ENCODE assay signal across 19 mouse cellular contexts in genomic region chr2:103017391-103017824, GRCm38 (mm10). TPM values are rescaled to one million over a fixed set of nuclear protein-coding genes. Genes with fewer than 3 reads are reported as not detected.
DNase-seq lines count a peak whose midpoint lies in the region; ATAC-seq and TF ChIP-seq lines count a peak whose summit lies in the region.
"Had no signal": no experiment of that assay in that cellular context is flagged by ENCODE, and none has a peak within 500 bp of the region (broad histone marks: within the 10 kb centered on the region; RNA-seq: fewer than 3 reads in every experiment).

No protein-coding gene starts in this region.

- 45% methylated on average over 2 of the region's 2 CpGs for WGBS in kidney, postnatal 0 days
- WGBS in liver, embryonic 12.5 days (ENCODE audit: insufficient replicate concordance) = 22% methylated on average over 2 of the region's 2 CpGs
- WGBS in forebrain, embryonic 11.5 days = 79% methylated on average over 2 of the region's 2 CpGs

- H3K9ac ChIP-seq in kidney, postnatal 0 days (ENCODE audit: low read depth, low read length) = no peak overlapping the region
- no peak overlapping the region for H3K9ac ChIP-seq in liver, embryonic 12.5 days
- H3K9ac ChIP-seq in forebrain, embryonic 11.5 days (ENCODE audit: low read length) = no peak overlapping the region
- H3K9ac ChIP-seq: embryonic facial prominence, embryonic 15.5 days; forebrain, embryonic 15.5 days; kidney, embryonic 15.5 days; limb, embryonic 13.5 days had no signal

- no peak overlapping the region for H3K4me3 ChIP-seq in kidney, postnatal 0 days (replicated peaks; ENCODE audit: low read depth, low read length)
- H3K4me3 ChIP-seq in liver, embryonic 12.5 days = no peak overlapping the region
- no peak overlapping the region for H3K4me3 ChIP-seq in forebrain, embryonic 11.5 days (ENCODE audit: low read depth, low read length)
- H3K4me3 ChIP-seq: embryonic facial prominence, embryonic 15.5 days; forebrain, embryonic 15.5 days; kidney, embryonic 15.5 days; layer of hippocampus, adult 2 months; limb, embryonic 13.5 days had no signal

- intact Hi-C loops in gastrocnemius, postnatal 14 days (cut with DNase I; ENCODE audit: low total_unique reads) = loop anchor here (5.0 kb wide), 2 partner anchors 210 to 275 kb away; no protein-coding TSS in a partner anchor

- no peak overlapping the region for H3K4me2 ChIP-seq in kidney, postnatal 0 days (ENCODE audit: low read length)
- H3K4me2 ChIP-seq in liver, embryonic 12.5 days = peak overlapping the region; percentile 37
- H3K4me2 ChIP-seq in forebrain, embryonic 11.5 days (ENCODE audit: low read depth, low read length, severe bottlenecking) = no peak overlapping the region
- H3K4me2 ChIP-seq: embryonic facial prominence, embryonic 15.5 days; forebrain, embryonic 15.5 days; heart, embryonic 11.5 days; kidney, embryonic 15.5 days; limb, embryonic 13.5 days had no signal

- no peak for TF ChIP-seq CTCF in kidney, postnatal 0 days (IDR thresholded peaks at IDR 0.05; ENCODE audit: low read depth)

- peak; percentile 38 for DNase-seq in kidney, postnatal 0 days (ENCODE audit: low spot score)
- DNase-seq in kidney, postnatal 25 days = no peak
- DNase-seq in c-Kit-positive CD71-positive TER-119-negative erythroid progenitor cells, embryonic 14.5 days (ENCODE audit: low read depth) = peak; percentile 46
- no peak for DNase-seq in adipocyte (ENCODE audit: low spot score)
- no peak for DNase-seq in forebrain, embryonic 11.5 days (ENCODE audit: low spot score)
- no peak for DNase-seq in gastrocnemius, postnatal 14 days
- DNase-seq: cerebellum, adult 11-12 months; heart, postnatal 36 days; lung, postnatal 14 days; midbrain, embryonic 14.5 days; thymus, postnatal 25 days had no signal

- H3K27me3 ChIP-seq in kidney, postnatal 0 days (ENCODE audit: insufficient read depth, low read length) = no peaks in the 10 kb centered on the region
- H3K27me3 ChIP-seq in liver, embryonic 12.5 days (replicated peaks) = no peaks in the 10 kb centered on the region
- H3K27me3 ChIP-seq in forebrain, embryonic 11.5 days (ENCODE audit: control insufficient read depth, insufficient read depth, low read length) = no peaks in the 10 kb centered on the region
- H3K27me3 ChIP-seq: embryonic facial prominence, embryonic 15.5 days; forebrain, embryonic 15.5 days; kidney, embryonic 15.5 days; limb, embryonic 13.5 days had no signal

- ATAC-seq in kidney, postnatal 0 days (replicated peaks; ENCODE audit: low FRiP score, low read depth) = no peak
- peak; percentile 91 for ATAC-seq in liver, embryonic 12.5 days
- no peak for ATAC-seq in forebrain, embryonic 11.5 days (replicated peaks; ENCODE audit: low FRiP score)
- ATAC-seq: forebrain, embryonic 15.5 days; hindbrain, postnatal 0 days had no signal

- H3K27ac ChIP-seq in kidney, postnatal 0 days = no peak overlapping the region
- no peak overlapping the region for H3K27ac ChIP-seq in liver, embryonic 12.5 days
- no peak overlapping the region for H3K27ac ChIP-seq in forebrain, embryonic 11.5 days (ENCODE audit: low read depth, low read length)
- H3K27ac ChIP-seq: embryonic facial prominence, embryonic 15.5 days; forebrain, embryonic 15.5 days; hindbrain, postnatal 0 days; kidney, embryonic 15.5 days; layer of hippocampus, adult 2 months; limb, embryonic 13.5 days had no signal

- no peaks in the 10 kb centered on the region for H3K9me3 ChIP-seq in kidney, postnatal 0 days (replicated peaks; ENCODE audit: low read length)
- no peaks in the 10 kb centered on the region for H3K9me3 ChIP-seq in liver, embryonic 12.5 days (replicated peaks)
- no peaks in the 10 kb centered on the region for H3K9me3 ChIP-seq in forebrain, embryonic 11.5 days (ENCODE audit: control insufficient read depth, low read length)
- H3K9me3 ChIP-seq: embryonic facial prominence, embryonic 15.5 days; forebrain, embryonic 15.5 days; kidney, embryonic 15.5 days had no signal

- H3K36me3 ChIP-seq in kidney, postnatal 0 days (ENCODE audit: insufficient read depth, low read length) = 0 out of 2 replicates have a peak, but pooled peaks cover 4% of the 10 kb centered on the region
- H3K36me3 ChIP-seq in liver, embryonic 12.5 days = peaks cover 7% of the 10 kb centered on the region
- H3K36me3 ChIP-seq in forebrain, embryonic 11.5 days (ENCODE audit: control insufficient read depth, insufficient read depth, low read length) = no peaks in the 10 kb centered on the region
- H3K36me3 ChIP-seq: forebrain, embryonic 15.5 days had no signal

- H3K4me1 ChIP-seq in kidney, postnatal 0 days (replicated peaks; ENCODE audit: insufficient read depth, low read length) = no peaks in the 10 kb centered on the region
- H3K4me1 ChIP-seq in liver, embryonic 12.5 days = peaks cover 32% of the 10 kb centered on the region
- no peaks in the 10 kb centered on the region for H3K4me1 ChIP-seq in forebrain, embryonic 11.5 days (replicated peaks; ENCODE audit: control insufficient read depth, insufficient read depth, low read length)

RNA-seq across cellular contexts. Expression of gene Pdhx, which starts 55.9 kb away (rescaled TPM):
- 41.7 and 46.5 TPM in 2 replicates for polyA plus RNA-seq in kidney, postnatal 0 days (2015; fragmentation: Nextera tagmentation; extraction: Ambion mirVana)
- 30.2 and 31.3 TPM in 2 replicates for polyA plus RNA-seq in liver, embryonic 12.5 days (2016; fragmentation: Nextera tagmentation; extraction: Ambion mirVana)
- 45.3 and 48.0 TPM in 2 replicates for polyA plus RNA-seq in forebrain, embryonic 11.5 days (2014; fragmentation: Nextera tagmentation; extraction: Ambion mirVana)
- total RNA-seq in gastrocnemius, postnatal 14 days (2021) = 10 to 100 TPM; 79.1 to 97.1 TPM

RNA-seq across cellular contexts. Expression of gene Apip, which starts 56.1 kb away (rescaled TPM):
- polyA plus RNA-seq in kidney, postnatal 0 days (2015; fragmentation: Nextera tagmentation; extraction: Ambion mirVana) = 56.0 and 56.9 TPM in 2 replicates
- polyA plus RNA-seq in liver, embryonic 12.5 days (2016; fragmentation: Nextera tagmentation; extraction: Ambion mirVana) = 45.5 and 49.7 TPM in 2 replicates
- 55.7 and 58.7 TPM in 2 replicates for polyA plus RNA-seq in forebrain, embryonic 11.5 days (2014; fragmentation: Nextera tagmentation; extraction: Ambion mirVana)
- total RNA-seq in gastrocnemius, postnatal 14 days (2021) = 10 to 100 TPM; 28.7 to 33.8 TPM

Comparison
In these comparisons a context has a peak if more than half of its experiments do, and no peak if none do; other contexts are left out.
1. DNase-seq: peak in kidney, postnatal 0 days (single experiment) and c-Kit-positive CD71-positive TER-119-negative erythroid progenitor cells, embryonic 14.5 days (single experiment); none in kidney, postnatal 25 days (0 of 2), adipocyte (single experiment), forebrain, embryonic 11.5 days (single experiment) and gastrocnemius, postnatal 14 days (single experiment).